Mouse (Mus musculus) heart, postnatal 25 days (tissue): ENCODE data around the gene Clec16a. TPM values are rescaled to one million over a fixed set of nuclear protein-coding genes. Genes with fewer than 3 reads are reported as not detected.

Source experiments
- DNase-seq: peaks from one replicate; pipeline ENCODE4 v3.0.0; 2022; ENCODE audit warnings: low spot score
- intact Hi-C: fragments of 180-260 bp; cut with DNase I; formaldehyde crosslinking; loops from one replicate; pipeline ENCODE4 v1.15.1; 2025
- total RNA-seq, 2 experiments: library from RNA; stranded (reverse); gene quantifications; 2 replicates each; pipeline ENCODE4 v1.2.3; 2021

Clec16a gene
- total RNA-seq, 2 experiments from 2014 or later: 55.1 to 56.0 TPM

DNA sequence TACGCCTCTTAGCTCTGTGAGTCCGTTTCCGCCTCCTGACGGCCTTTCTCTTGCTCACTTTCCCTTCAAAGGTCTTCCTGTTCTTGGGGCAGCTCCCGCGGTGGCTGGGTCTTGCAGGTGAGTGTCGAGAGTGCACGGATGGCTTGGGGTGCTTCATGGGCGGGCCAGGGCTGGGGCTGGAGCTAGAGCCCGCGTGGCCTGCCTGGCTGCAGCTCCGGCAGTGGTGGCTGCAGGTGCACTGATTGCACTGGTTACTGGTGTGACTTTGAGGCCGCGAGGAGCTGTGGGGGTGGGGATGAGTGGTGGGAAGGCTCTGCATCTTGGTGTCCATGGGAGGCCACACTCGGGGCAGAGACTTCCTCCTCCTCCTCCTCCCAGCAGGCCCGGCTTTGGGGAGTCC is 243.1 kb downstream of the Clec16a start, which contains the start of gene Tnp2:
Tnp2 (minus strand) TSS at position 390 of the 400 bp plus-strand sequence.
- DNase-seq: no peak
- intact Hi-C loops: loop anchor here (5.0 kb wide), 1 partner anchor 79 kb away; no protein-coding TSS in a partner anchor

GRCm38 (mm10) chr16:10788866-10789265 is 243.7 kb downstream of the Clec16a start:
- intact Hi-C loops: loop anchor here (5.0 kb wide), 1 partner anchor 78 kb away; no protein-coding TSS in a partner anchor
- DNase-seq: no peak

- no peak for DNase-seq
- intact Hi-C loops: no loop called here
These were observed 245.6 kb downstream of the Clec16a start, which contains the start of gene Prm3 for GRCm38 (mm10) chr16:10790702-10791101. Gene Prm3 (minus strand): TSS chr16:10790914.

Other genes starting within 250 kb of the Clec16a start
- 10 to 100 TPM; 38.4 to 44.1 TPM for gene Emp2, start 231.4 kb upstream of the Clec16a start, total RNA-seq
- not detected for gene Tekt5, start 149.8 kb upstream of the Clec16a start, total RNA-seq
- 10 to 100 TPM in 1 of 2 experiments, 1 to 10 TPM in 1; 9.4 to 10.5 TPM for gene Nubp1, start 133.4 kb upstream of the Clec16a start, total RNA-seq
- gene Tvp23a, start 98.0 kb upstream of the Clec16a start, total RNA-seq: under 1 TPM; 0.23 to 0.31 TPM
- under 1 TPM; 0.52 to 0.64 TPM for gene Ciita, start 65.3 kb upstream of the Clec16a start, total RNA-seq
- 10 to 100 TPM; 34.6 to 37.4 TPM for gene Dexi, start 2.3 kb upstream of the Clec16a start, total RNA-seq
- under 1 TPM; 0.45 to 0.62 TPM for gene Socs1, start 240.2 kb downstream of the Clec16a start, total RNA-seq
- not detected for gene Tnp2, start 243.3 kb downstream of the Clec16a start, total RNA-seq
- not detected for gene Prm3, start 245.6 kb downstream of the Clec16a start, total RNA-seq